Mouse (Mus musculus) myocyte (in vitro differentiated cells): ENCODE results near the gene Arl6ip4. TPM values are rescaled to one million over a fixed set of nuclear protein-coding genes. Genes with fewer than 3 reads are reported as not detected.
A peak's percentile ranks its signal among the peaks of the same experiment; 100 is the strongest.

Experiments used
- H3K27me3 ChIP-seq: one replicate; pipeline ENCODE4 v1.6.1; 2011; ENCODE audit not compliant: control insufficient read depth, insufficient read depth, insufficient read length
- H3K36me3 ChIP-seq: one replicate; pipeline ENCODE4 v1.6.1; 2011; ENCODE audit not compliant: control insufficient read depth, insufficient read depth
- H3K4me2 ChIP-seq: one replicate; pipeline ENCODE4 v1.6.1; 2011; ENCODE audit warnings: low read depth, control low read depth
- H3K4me3 ChIP-seq: one replicate; pipeline ENCODE4 v1.5.1; 2011; ENCODE audit warnings: mild to moderate bottlenecking, control low read depth, moderate library complexity
- H3K79me2 ChIP-seq: one replicate; pipeline ENCODE4 v1.6.1; 2011; ENCODE audit not compliant: control insufficient read depth, insufficient read depth
- H3ac ChIP-seq: one replicate; pipeline ENCODE4 v1.6.1; 2011; ENCODE audit not compliant: control insufficient read depth, insufficient read length
- CEBPB ChIP-seq: IDR thresholded peaks from 2 replicates; pipeline ENCODE4 v1.6.1; 2011; ENCODE audit warnings: mild to moderate bottlenecking, moderate library complexity; ENCODE audit not compliant: poor library complexity, insufficient read depth, severe bottlenecking
- E2F4 ChIP-seq: IDR thresholded peaks from one replicate; pipeline ENCODE4 v1.6.1; 2011; ENCODE audit warnings: mild to moderate bottlenecking, control low read depth, moderate library complexity; ENCODE audit not compliant: insufficient read depth
- MAX ChIP-seq: IDR thresholded peaks from one replicate; pipeline ENCODE4 v1.6.1; 2011; ENCODE audit warnings: low read depth, mild to moderate bottlenecking, control low read depth
- MYOD1 ChIP-seq, 3 experiments: IDR thresholded peaks; one replicate each; pipeline ENCODE4 v1.6.1; 2011; ENCODE audit warnings: control low read depth in 2 of 3, low read depth in 2 of 3, mild to moderate bottlenecking in 2 of 3, moderate library complexity in 1 of 3; ENCODE audit not compliant: insufficient read length in 2 of 3, control insufficient read depth in 1 of 3
- MYOG ChIP-seq, 3 experiments: IDR thresholded peaks; one replicate each; pipeline ENCODE4 v1.6.1; 2011; ENCODE audit warnings: control low read depth in 2 of 3, low read depth in 2 of 3, mild to moderate bottlenecking in 2 of 3; ENCODE audit not compliant: insufficient read length in 2 of 3, control insufficient read depth in 1 of 3, insufficient read depth in 1 of 3
- POLR2A ChIP-seq: IDR thresholded peaks from one replicate; pipeline ENCODE4 v1.6.1; 2011; ENCODE audit warnings: low read depth, mild to moderate bottlenecking, control low read depth, moderate library complexity; ENCODE audit not compliant: insufficient read length
- POLR2AphosphoS2 ChIP-seq: IDR thresholded peaks from one replicate; pipeline ENCODE4 v1.6.1; 2011; ENCODE audit warnings: low read depth, control low read depth; ENCODE audit not compliant: insufficient read length
- REST ChIP-seq: IDR thresholded peaks from one replicate; pipeline ENCODE4 v1.6.1; 2011; ENCODE audit warnings: mild to moderate bottlenecking, control low read depth, moderate library complexity; ENCODE audit not compliant: insufficient read depth, insufficient read length
- SRF ChIP-seq: IDR thresholded peaks from one replicate; pipeline ENCODE4 v1.6.1; 2011; ENCODE audit warnings: low read depth; ENCODE audit not compliant: control insufficient read depth, insufficient read length
- TCF12 ChIP-seq: IDR thresholded peaks from one replicate; pipeline ENCODE4 v1.6.1; 2011; ENCODE audit warnings: mild to moderate bottlenecking, control low read depth; ENCODE audit not compliant: poor library complexity, insufficient read depth, severe bottlenecking
- TCF3 ChIP-seq: IDR thresholded peaks from one replicate; pipeline ENCODE4 v1.6.1; 2011; ENCODE audit warnings: low read depth, control low read depth; ENCODE audit not compliant: insufficient read length
- USF1 ChIP-seq: IDR thresholded peaks from one replicate; pipeline ENCODE4 v1.6.1; 2011; ENCODE audit warnings: low read depth, mild to moderate bottlenecking, control low read depth, moderate library complexity
- polyA plus RNA-seq: library from polyadenylated mRNA; unstranded; fragments of >200 nt; fragmentation: generic; extraction: Trizol; gene quantifications from one replicate; pipeline ENCODE4 v1.2.1, GENCODE M21; 2012; ENCODE audit warnings: missing spikeins

The Arl6ip4 gene
- polyA plus RNA-seq, 1 experiment, result 55.0 TPM

DNA sequence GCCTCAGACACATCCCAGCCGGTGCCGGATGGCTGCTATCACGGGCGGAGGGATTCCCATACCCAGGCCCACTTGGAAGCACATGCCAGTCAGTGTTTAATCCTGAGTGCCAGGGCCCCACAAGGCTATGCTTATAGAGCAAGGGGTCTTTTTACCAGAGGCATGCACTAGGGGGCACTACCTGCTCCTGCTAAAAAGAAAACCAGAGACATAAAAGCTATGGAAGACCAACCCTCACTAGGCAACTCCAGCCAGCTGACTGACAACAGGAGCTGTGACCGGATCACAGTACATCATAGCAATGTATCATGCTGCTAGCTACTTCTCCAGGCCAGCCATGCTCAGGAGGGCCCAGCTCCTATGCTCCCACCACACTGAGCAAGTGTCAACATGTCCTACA is 46.7 kb downstream of the Arl6ip4 start:
- Histone ChIP-seq H3K27me3 (no peaks in the 10 kb centered on the region), H3K4me3 (no peak overlapping the region), H3K4me2 (no peak overlapping the region), H3K79me2 (no peaks in the 10 kb centered on the region), H3ac (no peak overlapping the region), H3K36me3 (no peaks in the 10 kb centered on the region)
- TF ChIP-seq POLR2AphosphoS2 (no peak), MYOD1 (IDR thresholded peaks at IDR 0.05; ENCODE audit: control insufficient read depth in 1 of 3, insufficient read length in 2 of 3, low read depth in 2 of 3) (peak in 1 of 3 experiments; percentile 4)

DNA sequence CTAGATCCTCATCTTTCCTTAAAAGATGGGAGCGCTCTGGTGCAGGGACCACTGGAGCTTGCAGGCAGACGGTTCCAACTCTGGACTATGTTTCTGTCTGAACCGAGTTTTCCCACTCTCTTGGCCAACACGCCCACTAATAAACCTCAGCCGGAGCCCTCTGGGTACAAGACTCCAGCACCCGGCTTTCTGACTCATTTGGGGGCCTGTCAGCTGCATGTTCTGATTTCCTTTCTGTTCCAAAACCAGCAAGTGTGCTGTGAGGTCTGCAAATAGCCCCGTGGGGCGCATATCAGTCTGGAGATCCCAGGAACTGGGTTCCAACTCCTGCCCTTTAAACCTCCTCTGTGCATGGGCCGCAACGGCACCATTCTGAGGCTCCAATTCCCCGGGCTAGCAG is 47.6 kb downstream of the Arl6ip4 start:
- Histone ChIP-seq H3K36me3 (no peaks in the 10 kb centered on the region), H3K4me2 (peak overlapping the region; percentile 13)
- TF ChIP-seq REST (no peak), MYOD1 (IDR thresholded peaks at IDR 0.05; ENCODE audit: control insufficient read depth in 1 of 3, insufficient read length in 2 of 3, low read depth in 2 of 3) (peak in 2 of 3 experiments; percentile 32 to 46), USF1 (no peak)

DNA sequence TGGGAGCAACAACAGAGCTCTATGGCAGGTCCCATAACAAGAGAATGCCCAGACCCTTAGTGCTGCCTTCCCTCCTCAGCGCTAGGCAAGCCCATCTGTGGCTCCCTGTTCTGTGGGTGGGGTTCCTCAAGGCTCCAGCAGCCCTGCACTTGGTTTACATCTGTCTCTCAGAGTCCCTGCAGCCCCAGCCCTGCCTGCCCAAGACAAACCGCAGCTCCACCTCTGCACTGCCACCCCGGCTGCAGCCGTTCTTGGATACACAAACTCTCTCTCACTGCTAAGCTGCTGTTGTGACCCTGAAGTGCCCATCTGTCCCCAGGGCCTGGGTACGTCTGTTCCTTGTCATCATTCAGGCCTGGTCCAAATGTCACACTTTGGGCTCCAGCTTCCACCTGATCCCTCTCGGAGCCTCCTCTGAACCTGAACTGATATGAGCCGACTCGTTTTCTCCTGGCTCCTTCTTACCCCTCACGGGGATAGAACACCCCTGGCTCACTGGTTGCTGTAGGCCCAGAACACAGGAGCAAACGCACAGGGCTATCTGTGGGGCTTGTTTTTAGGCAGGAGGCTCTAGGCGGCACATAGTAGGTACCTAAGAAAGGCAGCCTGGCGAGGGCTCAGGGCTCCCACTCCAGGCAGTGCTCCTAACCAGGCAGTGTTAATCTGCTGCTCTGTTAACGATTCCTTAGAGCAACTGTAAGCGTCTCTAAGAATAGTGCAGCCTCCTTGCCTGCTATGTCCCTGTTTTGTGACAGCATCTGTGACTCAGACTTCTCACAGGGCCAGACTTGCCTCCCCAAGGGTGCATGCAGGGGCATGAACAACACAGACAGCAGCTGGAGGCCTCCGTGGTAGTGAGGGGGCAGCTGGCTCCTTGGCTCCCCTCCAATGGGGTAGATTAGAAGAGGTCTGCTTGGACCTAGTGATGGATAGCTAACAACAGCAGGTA is 50.0 kb downstream of the Arl6ip4 start:
- no peaks in the 10 kb centered on the region for H3K79me2 ChIP-seq
- H3K4me3 ChIP-seq, result no peak overlapping the region
- no peak overlapping the region for H3ac ChIP-seq
- H3K4me2 ChIP-seq, result peak overlapping the region; percentile 70
- H3K27me3 ChIP-seq, result no peaks in the 10 kb centered on the region
- H3K36me3 ChIP-seq, result no peaks in the 10 kb centered on the region
- TF ChIP-seq TCF3 (peak; percentile 62), MYOG (IDR thresholded peaks at IDR 0.05; ENCODE audit: control insufficient read depth in 1 of 3, insufficient read depth in 1 of 3, insufficient read length in 2 of 3, low read depth in 2 of 3) (peak; percentile 87 to 96 (median 92)), TCF12 (peak; percentile 72), REST (no peak), SRF (no peak), MYOD1 (IDR thresholded peaks at IDR 0.05; ENCODE audit: control insufficient read depth in 1 of 3, insufficient read length in 2 of 3, low read depth in 2 of 3) (peak; percentile 53 to 98 (median 96)), MAX (no peak)

More for the DNA sequence above, 47.6 kb downstream of the Arl6ip4 start:
- no peaks in the 10 kb centered on the region for H3K79me2 ChIP-seq
- no peak overlapping the region for H3K4me3 ChIP-seq
- H3ac ChIP-seq, result no peak overlapping the region
- H3K27me3 ChIP-seq, result no peaks in the 10 kb centered on the region

DNA sequence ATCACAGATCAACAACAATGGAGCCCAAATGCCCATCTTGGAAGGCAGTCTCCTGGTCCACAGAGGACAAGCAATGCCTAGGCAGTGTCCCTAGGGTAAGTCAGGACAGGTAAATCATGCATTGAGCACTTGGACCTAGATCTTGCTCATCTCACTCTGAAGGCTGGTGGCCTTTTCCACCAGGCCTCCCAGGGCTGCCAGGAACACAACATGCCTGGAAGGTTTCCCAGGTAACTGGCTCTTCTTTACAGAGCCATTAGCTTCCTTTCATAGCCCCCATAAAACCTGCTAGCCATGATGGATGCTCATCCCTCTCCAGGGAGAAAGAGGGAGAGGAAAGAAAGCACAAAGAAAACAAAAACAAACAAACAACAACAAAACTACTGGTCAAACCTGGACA is 50.9 kb downstream of the Arl6ip4 start:
- no peak overlapping the region for H3K4me3 ChIP-seq
- H3K36me3 ChIP-seq, result no peaks in the 10 kb centered on the region
- H3K4me2 ChIP-seq, result peak overlapping the region; percentile 70
- no peak overlapping the region for H3ac ChIP-seq
- no peaks in the 10 kb centered on the region for H3K27me3 ChIP-seq
- TF ChIP-seq USF1, result no peak
- no peak for TF ChIP-seq TCF12
- no peak for TF ChIP-seq POLR2AphosphoS2
- no peak for TF ChIP-seq MAX
- no peak for TF ChIP-seq MYOD1 (IDR thresholded peaks at IDR 0.05; ENCODE audit: control insufficient read depth in 1 of 3, insufficient read length in 2 of 3, low read depth in 2 of 3)
- no peak for TF ChIP-seq TCF3
- TF ChIP-seq REST, result no peak
- TF ChIP-seq E2F4, result no peak
- TF ChIP-seq MYOG (IDR thresholded peaks at IDR 0.05; ENCODE audit: control insufficient read depth in 1 of 3, insufficient read depth in 1 of 3, insufficient read length in 2 of 3, low read depth in 2 of 3), result no peak
- TF ChIP-seq CEBPB, result no peak
- no peak for TF ChIP-seq POLR2A
- no peak for TF ChIP-seq SRF
- H3K79me2 ChIP-seq, result no peaks in the 10 kb centered on the region

DNA sequence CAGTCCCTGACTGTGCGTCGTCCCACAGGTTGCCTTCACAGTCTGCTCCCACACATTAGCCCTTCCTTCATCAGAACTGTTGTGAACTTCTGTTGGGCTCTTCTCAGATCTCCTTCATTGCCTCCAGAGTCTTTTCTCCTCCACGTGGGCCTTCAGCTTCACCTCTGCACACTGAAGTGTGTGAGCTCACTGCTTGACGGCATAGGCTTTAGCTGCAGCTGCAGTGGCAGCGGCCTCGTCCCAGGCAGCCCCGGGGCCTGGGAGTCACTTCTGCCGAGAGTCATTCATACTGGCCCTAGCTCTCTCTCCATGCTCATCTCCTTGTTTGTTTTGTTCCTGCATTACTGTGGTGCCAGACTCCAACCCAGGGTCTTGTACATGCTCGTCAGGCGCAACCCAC is 51.7 kb downstream of the Arl6ip4 start:
- Histone ChIP-seq H3K4me3 (no peak overlapping the region), H3K79me2 (no peaks in the 10 kb centered on the region)
- no peak for TF ChIP-seq MAX
- no peak for TF ChIP-seq E2F4
- no peak for TF ChIP-seq MYOD1 (IDR thresholded peaks at IDR 0.05; ENCODE audit: control insufficient read depth in 1 of 3, insufficient read length in 2 of 3, low read depth in 2 of 3)

More for the DNA sequence above, 51.7 kb downstream of the Arl6ip4 start:
- Histone ChIP-seq H3K36me3 (no peaks in the 10 kb centered on the region), H3K27me3 (no peaks in the 10 kb centered on the region), H3ac (no peak overlapping the region), H3K4me2 (no peak overlapping the region)

Other genes with a start within 250 kb of the Arl6ip4 start
- gene Hcar1, start 236.1 kb upstream of the Arl6ip4 start, polyA plus RNA-seq, result not detected
- 38.0 TPM for gene Denr, start 208.9 kb upstream of the Arl6ip4 start, polyA plus RNA-seq
- not detected for gene Gm43518, start 188.7 kb upstream of the Arl6ip4 start, polyA plus RNA-seq
- 4.7 TPM for gene Ccdc62, start 185.4 kb upstream of the Arl6ip4 start, polyA plus RNA-seq
- gene Hip1r, start 142.5 kb upstream of the Arl6ip4 start, polyA plus RNA-seq, result 10.5 TPM
- gene Vps37b, start 83.8 kb upstream of the Arl6ip4 start, polyA plus RNA-seq, result 18.7 TPM
- 0.90 TPM for gene Abcb9, start 20.3 kb upstream of the Arl6ip4 start, polyA plus RNA-seq
- 15.2 TPM for gene Ogfod2, start 3.8 kb upstream of the Arl6ip4 start, polyA plus RNA-seq
- 5.3 TPM for gene Pitpnm2, start 133.7 kb downstream of the Arl6ip4 start, polyA plus RNA-seq
- gene Mphosph9, start 211.9 kb downstream of the Arl6ip4 start, polyA plus RNA-seq, result 2.4 TPM
- gene 2810006K23Rik, start 212.0 kb downstream of the Arl6ip4 start, polyA plus RNA-seq, result 7.2 TPM
- gene Cdk2ap1, start 247.0 kb downstream of the Arl6ip4 start, polyA plus RNA-seq, result 236 TPM